Mouse (Mus musculus) spleen, adult 12 weeks (tissue): ENCODE results near the gene Glra4.
"Not testable (repeated sequence)": the region's sequence is repeated elsewhere in the genome, so short reads cannot be mapped to it uniquely, and the experiment has no call there.

ENCODE experiments used
- DNase-seq: peaks from one replicate; pipeline ENCODE4 v3.0.0; 2022; ENCODE audit warnings: low spot score

The Glra4 gene

GRCm38 (mm10) chrX:136714742-136715474 is 65.0 kb downstream of the Glra4 start:
- not testable (repeated sequence) for DNase-seq

- DNase-seq: no peak
Observed at GRCm38 (mm10) chrX:136708782-136709181, 71.2 kb downstream of the Glra4 start.

GRCm38 (mm10) chrX:136708168-136708681 is 71.7 kb downstream of the Glra4 start:
- no peak for DNase-seq
